Mouse (Mus musculus): Measurements from ENCODE around the gene Bms1.

DNA sequence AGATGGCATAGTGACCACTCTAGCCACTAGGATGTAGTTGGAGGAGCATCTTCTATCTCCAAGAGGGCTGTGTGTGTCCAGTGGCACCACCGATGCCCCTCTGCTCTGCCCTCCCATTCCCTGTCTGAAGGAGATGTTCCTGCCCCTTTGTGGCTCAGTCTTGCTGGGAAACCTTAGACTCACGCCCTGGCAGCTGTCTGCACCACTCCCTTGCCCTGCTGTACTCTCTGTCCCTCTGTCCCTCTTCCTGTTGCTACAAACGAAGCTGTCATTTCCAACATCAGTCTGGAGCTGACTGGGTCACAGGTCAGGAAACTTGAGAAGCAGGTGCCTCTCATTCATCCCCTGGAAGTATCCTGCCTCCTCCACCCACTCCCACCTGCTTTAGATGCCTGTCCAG lies 43.8 kb downstream of the Bms1 start:
- no peak for TF ChIP-seq CTCF (IDR thresholded peaks at IDR 0.05; ENCODE audit: borderline replicate concordance, control insufficient read depth, extremely low read depth, insufficient read depth, low read length, poor library complexity)
- no peak for TF ChIP-seq POLR2A (IDR thresholded peaks at IDR 0.05; ENCODE audit: control insufficient read depth, extremely low read depth, insufficient read depth, low read length, poor library complexity)

Data from thymus, adult 2 months (tissue).